Mouse (Mus musculus): ENCODE data around the gene Marco. TPM values are rescaled to one million over a fixed set of nuclear protein-coding genes. Genes with fewer than 3 reads are reported as not detected.

The Marco gene
- total and polyA plus RNA-seq, 3 experiments = not detected

- no peak overlapping the region for H3K27ac ChIP-seq (ENCODE audit: control insufficient read depth, low read depth, low read length)
- H3K36me3 ChIP-seq (ENCODE audit: control insufficient read depth in 1 of 2, insufficient read depth in 2 of 2, low read length in 2 of 2) = no peaks in the 10 kb centered on the region
- H3K4me1 ChIP-seq (ENCODE audit: control insufficient read depth in 1 of 2, insufficient read depth in 2 of 2, low read length in 2 of 2) = no peaks in the 10 kb centered on the region
- no peak overlapping the region for H3K9ac ChIP-seq (ENCODE audit: control insufficient read depth, low read depth, low read length, poor library complexity, severe bottlenecking)
- no peak overlapping the region for H3K4me3 ChIP-seq (ENCODE audit: control insufficient read depth in 1 of 2, insufficient read depth in 1 of 2, low read depth in 2 of 2, low read length in 2 of 2)
- H3K79me2 ChIP-seq (ENCODE audit: control insufficient read depth, insufficient read depth, low read length, poor library complexity) = no peaks in the 10 kb centered on the region
- no peak for DNase-seq (ENCODE audit: low read depth, low spot score)
- no peaks in the 10 kb centered on the region for H3K9me3 ChIP-seq (replicated peaks; ENCODE audit: insufficient read depth, low read length)
- TF ChIP-seq SMC3 (IDR thresholded peaks at IDR 0.05; ENCODE audit: low read depth, low read length) (no peak), CTCF (IDR thresholded peaks at IDR 0.05 in 2 of 3, conservative IDR thresholded peaks at IDR 0.05 in 1 of 3; ENCODE audit: control insufficient read depth in 1 of 3, insufficient read depth in 1 of 3, low read depth in 2 of 3, low read length in 3 of 3, poor library complexity in 1 of 3, severe bottlenecking in 1 of 3) (no peak), NELFE (IDR thresholded peaks at IDR 0.05; ENCODE audit: low read depth, low read length) (no peak), ELF1 (IDR thresholded peaks at IDR 0.05; ENCODE audit: low read depth, low read length) (no peak), BHLHE40 (IDR thresholded peaks at IDR 0.05; ENCODE audit: borderline replicate concordance, low read depth, low read length) (no peak), POLR2A (IDR thresholded peaks at IDR 0.05; ENCODE audit: control insufficient read depth in 1 of 2, insufficient read depth in 1 of 2, low read depth in 1 of 2, low read length in 2 of 2, poor library complexity in 1 of 2) (no peak), NRF1 (IDR thresholded peaks at IDR 0.05; ENCODE audit: insufficient read depth, low read depth, low read length, poor library complexity, severe bottlenecking) (no peak), KAT2A (conservative IDR thresholded peaks at IDR 0.05; ENCODE audit: low read depth, low read length) (no peak)
- H3K27me3 ChIP-seq (ENCODE audit: control insufficient read depth in 1 of 2, insufficient read depth in 2 of 2, low read length in 2 of 2) = no peaks in the 10 kb centered on the region
These were observed 3.3 kb downstream of the Marco start for GRCm38 (mm10) chr1:120501496-120501895.

GRCm38 (mm10) chr1:120498036-120498435 lies 6.8 kb downstream of the Marco start:
- no peaks in the 10 kb centered on the region for H3K79me2 ChIP-seq (ENCODE audit: control insufficient read depth, insufficient read depth, low read length, poor library complexity)
- TF ChIP-seq TBP (IDR thresholded peaks at IDR 0.05; ENCODE audit: low read depth, low read length) (no peak), MAFK (IDR thresholded peaks at IDR 0.05; ENCODE audit: borderline replicate concordance, low read depth, low read length) (no peak), ETS1 (IDR thresholded peaks at IDR 0.05; ENCODE audit: low read depth, low read length) (no peak), POLR2A (IDR thresholded peaks at IDR 0.05; ENCODE audit: control insufficient read depth in 1 of 2, insufficient read depth in 1 of 2, low read depth in 1 of 2, low read length in 2 of 2, poor library complexity in 1 of 2) (no peak), USF2 (IDR thresholded peaks at IDR 0.05; ENCODE audit: borderline replicate concordance in 1 of 2, insufficient read depth in 1 of 2, low read depth in 1 of 2, low read length in 2 of 2) (no peak), RAD21 (IDR thresholded peaks at IDR 0.05; ENCODE audit: low read depth, low read length) (no peak), UBTF (IDR thresholded peaks at IDR 0.05; ENCODE audit: borderline replicate concordance, insufficient read depth, low read depth, low read length) (no peak), SMC3 (IDR thresholded peaks at IDR 0.05; ENCODE audit: low read depth, low read length) (no peak), USF1 (IDR thresholded peaks at IDR 0.05; ENCODE audit: low read depth, low read length) (no peak), GABPA (IDR thresholded peaks at IDR 0.05; ENCODE audit: low read depth, low read length) (no peak), JUND (IDR thresholded peaks at IDR 0.05; ENCODE audit: low read depth, low read length) (no peak), HCFC1 (IDR thresholded peaks at IDR 0.05; ENCODE audit: low read depth, low read length) (no peak)
- no peak overlapping the region for H3K27ac ChIP-seq (ENCODE audit: control insufficient read depth, low read depth, low read length)
- no peaks in the 10 kb centered on the region for H3K36me3 ChIP-seq (ENCODE audit: control insufficient read depth in 1 of 2, insufficient read depth in 2 of 2, low read length in 2 of 2)
- H3K4me3 ChIP-seq (ENCODE audit: control insufficient read depth in 1 of 2, insufficient read depth in 1 of 2, low read depth in 2 of 2, low read length in 2 of 2) = no peak overlapping the region
- H3K9me3 ChIP-seq (replicated peaks; ENCODE audit: insufficient read depth, low read length) = no peaks in the 10 kb centered on the region
- H3K27me3 ChIP-seq (ENCODE audit: control insufficient read depth in 1 of 2, insufficient read depth in 2 of 2, low read length in 2 of 2) = no peaks in the 10 kb centered on the region
- H3K9ac ChIP-seq (ENCODE audit: control insufficient read depth, low read depth, low read length, poor library complexity, severe bottlenecking) = no peak overlapping the region
- H3K4me1 ChIP-seq (ENCODE audit: control insufficient read depth in 1 of 2, insufficient read depth in 2 of 2, low read length in 2 of 2) = no peaks in the 10 kb centered on the region
- no peak for DNase-seq (ENCODE audit: low read depth, low spot score)
